Mouse (Mus musculus): ENCODE results near the gene Tmem144.
A peak's percentile ranks its signal among the peaks of the same experiment; 100 is the strongest.

Gene Tmem144

DNA sequence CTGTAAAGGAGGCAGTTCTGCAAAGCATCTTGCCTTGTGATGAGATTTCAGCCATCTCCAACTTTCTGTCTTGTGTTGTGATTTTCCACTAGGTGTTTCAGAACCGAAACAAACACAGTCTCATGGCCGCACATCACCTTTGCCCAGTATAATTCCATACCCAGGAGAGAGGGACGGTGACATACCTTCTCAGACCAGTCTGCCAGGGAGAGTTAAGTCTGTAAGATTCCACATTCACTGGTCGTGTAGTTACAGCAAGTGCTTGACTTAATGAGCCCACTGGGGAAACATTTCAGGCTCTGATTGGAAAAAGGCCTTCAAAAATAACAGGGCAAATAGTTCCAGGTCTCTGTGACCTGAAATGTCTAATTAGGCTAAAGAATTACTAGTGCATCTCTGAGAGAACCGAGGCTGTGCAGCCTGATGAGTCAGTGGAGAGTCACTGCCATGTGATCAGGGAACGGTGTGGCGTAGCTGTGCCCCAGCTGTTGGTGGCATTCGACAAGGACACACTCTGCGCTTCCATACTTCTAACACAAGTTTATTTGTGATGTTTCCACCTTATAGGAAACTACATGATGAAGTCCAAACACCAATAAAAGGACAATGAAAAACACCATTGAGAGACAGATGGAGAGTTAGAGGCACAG, 43.9 kb downstream of the Tmem144 start:
- no peak for DNase-seq

DNA sequence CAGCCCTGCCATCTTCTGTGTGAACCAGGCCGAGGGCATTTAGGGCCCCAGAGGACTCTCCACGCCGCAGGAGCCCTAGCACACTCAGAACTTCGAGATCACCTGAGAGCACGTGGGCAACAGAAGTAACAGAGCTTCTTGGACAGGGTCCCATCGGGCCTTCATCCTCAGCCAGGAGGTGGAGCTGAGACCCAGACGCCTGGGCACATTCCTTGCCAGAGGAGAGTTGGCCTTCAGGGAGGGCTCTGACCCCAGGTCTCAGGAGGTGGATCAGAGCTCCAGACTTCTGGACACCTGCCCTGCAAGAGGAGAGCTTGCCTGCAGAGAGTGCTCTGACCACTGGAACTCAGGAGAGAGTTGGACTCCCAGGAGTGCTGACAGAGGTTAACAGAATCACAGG, 51.8 kb downstream of the Tmem144 start:
- peak; percentile 68 to 69 for DNase-seq

DNA sequence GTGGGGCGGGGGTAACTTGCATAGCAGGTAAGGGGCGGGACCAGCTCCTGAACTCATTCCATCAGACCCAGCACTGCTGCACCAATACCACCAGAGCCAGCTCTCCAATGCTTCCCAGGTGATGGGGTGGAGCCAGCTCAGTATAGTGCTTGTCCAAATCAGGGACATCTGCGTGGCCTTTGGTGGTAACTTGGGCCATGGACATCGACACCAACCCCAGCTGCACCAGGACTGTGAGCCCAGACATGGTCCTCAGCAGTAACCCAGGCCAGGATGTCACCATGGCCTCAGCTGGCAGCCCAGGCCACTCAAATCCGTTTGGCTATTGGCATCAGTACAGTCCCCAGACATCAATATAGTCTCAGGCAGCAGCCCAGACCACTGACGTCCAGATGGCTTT, 60.3 kb downstream of the Tmem144 start:
- no peak for DNase-seq

DNA sequence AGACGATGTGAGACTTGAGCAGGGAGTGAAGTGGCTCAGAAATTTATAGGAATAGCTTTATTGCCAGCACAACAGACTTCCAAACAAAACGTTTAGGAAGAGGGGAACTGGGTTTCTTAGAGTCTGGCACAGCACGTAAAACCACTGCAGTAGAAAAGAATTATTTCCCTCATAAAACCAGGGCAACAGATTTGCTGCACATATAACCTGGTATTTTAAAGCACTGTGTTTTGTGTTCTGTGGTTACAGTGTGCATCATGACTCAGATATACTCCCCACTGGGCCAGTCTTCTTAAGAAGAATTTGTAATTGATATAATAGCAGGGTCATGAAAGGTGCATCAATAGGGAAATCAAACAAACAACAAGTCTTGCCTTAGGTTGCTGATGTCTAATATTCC, 62.2 kb downstream of the Tmem144 start:
- no peak for DNase-seq

DNA sequence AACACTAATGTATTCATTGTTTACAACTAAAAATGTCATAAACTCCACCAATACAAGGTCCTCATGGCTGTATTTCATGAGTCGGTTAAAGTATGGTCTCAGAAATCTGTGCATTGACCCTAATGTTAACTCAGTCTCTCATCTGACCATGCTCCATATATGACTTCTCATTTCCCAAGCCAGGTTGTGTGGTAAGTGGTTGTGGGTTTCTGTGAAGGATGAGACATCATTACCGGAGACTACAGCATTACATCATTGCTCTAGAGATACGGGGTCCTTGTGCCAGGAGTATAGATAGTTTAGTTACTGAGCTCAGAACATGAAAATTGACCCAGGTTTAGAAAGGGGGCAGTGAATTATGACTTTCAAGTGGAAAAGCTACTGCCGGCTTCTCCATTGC, 63.0 kb downstream of the Tmem144 start:
- DNase-seq = no peak

DNA sequence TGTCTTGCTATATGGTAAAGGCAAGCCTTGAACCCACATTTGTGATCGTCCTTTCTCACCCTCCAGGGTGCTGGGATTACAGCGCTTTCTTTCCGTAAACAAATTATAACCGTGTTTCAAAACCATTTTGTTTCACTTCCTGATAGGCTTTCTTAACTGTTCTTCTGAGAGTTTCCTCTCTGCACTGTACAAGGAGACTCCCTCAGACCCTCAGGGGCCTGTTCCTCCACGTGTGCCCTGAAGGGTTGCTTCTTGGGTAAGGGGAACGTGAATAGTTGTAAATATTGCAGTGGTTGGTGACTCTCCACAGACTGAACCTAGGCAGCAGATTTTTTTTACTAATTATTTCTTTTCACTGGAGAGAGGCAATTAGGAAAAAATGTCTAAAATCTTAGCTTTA, 63.6 kb downstream of the Tmem144 start:
- no peak for DNase-seq

DNA sequence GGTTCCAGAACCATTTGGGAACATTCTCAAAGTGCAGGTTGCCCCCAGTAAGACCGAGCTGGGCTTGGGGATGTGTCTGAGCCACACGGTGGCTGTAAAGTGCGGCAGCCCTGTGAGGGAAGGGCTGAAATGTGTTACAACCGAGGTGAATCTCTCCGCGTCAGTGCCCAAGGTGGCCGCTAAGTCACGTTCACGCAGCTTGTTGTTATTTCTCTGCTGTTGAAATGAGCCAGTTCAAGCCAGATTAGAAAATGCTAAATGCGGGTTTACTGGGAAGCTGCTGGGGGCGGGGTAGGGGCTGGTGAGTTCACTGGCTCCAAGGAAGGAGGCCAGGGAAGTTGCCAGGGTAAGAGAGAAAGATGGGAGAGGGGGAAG, 68.2 kb downstream of the Tmem144 start:
- peak in 1 of 2 experiments; percentile 22 for DNase-seq

DNA sequence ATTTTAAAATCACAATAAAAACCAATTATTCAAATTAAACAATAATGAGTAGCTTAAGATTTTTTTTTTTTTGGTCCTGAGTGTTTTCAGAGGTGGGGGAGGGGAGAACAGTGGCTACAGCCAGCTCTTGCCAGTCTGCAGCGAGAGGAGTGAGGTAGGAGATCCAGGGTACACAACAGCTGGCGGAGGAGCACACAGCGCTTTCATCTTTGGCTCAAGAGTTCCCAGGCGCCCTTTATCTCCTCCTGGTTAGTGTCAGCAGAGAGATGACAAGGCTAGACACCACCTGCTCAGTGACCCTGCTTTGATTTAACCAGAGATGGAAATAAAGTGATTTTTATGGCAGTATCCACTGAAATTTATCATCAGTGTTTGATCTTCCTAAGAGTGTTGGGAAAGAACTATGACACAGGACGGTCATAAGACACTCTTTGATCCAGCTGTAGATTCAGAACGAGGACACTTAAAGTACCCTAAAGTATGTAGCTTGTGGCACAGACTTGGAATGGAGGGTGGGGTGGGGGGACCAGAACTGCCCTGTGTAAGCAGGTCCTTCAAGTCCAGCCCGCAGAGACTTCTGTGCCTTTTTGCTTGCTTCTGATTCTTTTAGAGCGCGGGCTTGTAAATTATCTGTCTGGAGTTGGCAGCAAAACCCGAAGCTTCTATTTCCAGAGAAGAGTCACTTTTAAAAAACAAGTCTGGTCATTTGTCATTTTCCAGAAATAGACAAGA, 68.8 kb downstream of the Tmem144 start:
- DNase-seq = no peak

DNA sequence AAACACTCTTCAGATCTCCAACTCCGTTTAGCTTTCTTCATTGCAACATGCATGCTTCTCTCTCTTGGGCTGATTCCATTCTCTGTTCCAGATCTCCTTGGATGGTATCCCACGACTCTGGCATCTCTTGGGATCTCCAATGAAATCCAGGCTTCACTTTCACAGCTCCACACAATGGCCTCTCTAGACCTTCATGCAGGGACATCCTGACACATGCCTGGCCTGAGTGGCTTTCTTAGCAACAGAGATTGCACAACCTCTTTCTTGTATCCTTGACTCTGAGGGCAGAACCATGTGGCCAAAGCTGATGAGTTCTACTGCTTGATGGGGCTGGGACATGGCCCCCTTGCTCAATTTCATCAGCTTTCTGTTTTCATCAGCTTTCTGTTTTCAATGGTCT, 79.9 kb downstream of the Tmem144 start:
- DNase-seq = no peak
